Mouse (Mus musculus) brown adipose tissue, adult 24 weeks (tissue): ENCODE results near the gene Fyb2. TPM values are rescaled to one million over a fixed set of nuclear protein-coding genes. Genes with fewer than 3 reads are reported as not detected.
"Not testable (repeated sequence)": the region's sequence is repeated elsewhere in the genome, so short reads cannot be mapped to it uniquely, and the experiment has no call there.

ENCODE experiments used
- H3K27ac ChIP-seq: fragments of 200-500 bp; replicated peaks from 2 replicates; pipeline ENCODE4 v1.5.1; 2012; ENCODE audit warnings: low read depth, mild to moderate bottlenecking, low read length
- H3K4me1 ChIP-seq: fragments of 200-500 bp; 2 replicates; pipeline ENCODE4 v1.6.1; 2012; ENCODE audit warnings: low read length, mixed read lengths; ENCODE audit not compliant: control insufficient read depth, insufficient read depth, insufficient read length
- H3K4me3 ChIP-seq: fragments of 200-500 bp; 2 replicates; pipeline ENCODE4 v1.5.1; 2012; ENCODE audit warnings: low read depth, mild to moderate bottlenecking, low read length, moderate library complexity; ENCODE audit not compliant: insufficient read depth
- polyA plus RNA-seq: library from polyadenylated mRNA; stranded (reverse); fragments of >200 nt; gene quantifications from 2 replicates; pipeline ENCODE4 v1.2.4, GENCODE M21; 2012; ENCODE audit not compliant: missing spikeins, insufficient read depth, insufficient read length

Gene Fyb2
- polyA plus RNA-seq, 1 experiment: not detected

GRCm38 (mm10) chr4:104975162-104975830 lies 62.0 kb downstream of the Fyb2 start:
- Histone ChIP-seq H3K27ac (no peak overlapping the region), H3K4me3 (no peak overlapping the region), H3K4me1 (no peaks in the 10 kb centered on the region)

GRCm38 (mm10) chr4:104985960-104986632 lies 72.8 kb downstream of the Fyb2 start:
- Histone ChIP-seq H3K4me1 (no peaks in the 10 kb centered on the region), H3K4me3 (no peak overlapping the region), H3K27ac (no peak overlapping the region)

GRCm38 (mm10) chr4:104987631-104988030 lies 74.4 kb downstream of the Fyb2 start:
- Histone ChIP-seq H3K4me3 (no peak overlapping the region), H3K4me1 (no peaks in the 10 kb centered on the region), H3K27ac (no peak overlapping the region)

- no peaks in the 10 kb centered on the region for H3K4me1 ChIP-seq
- no peak overlapping the region for H3K27ac ChIP-seq
- no peak overlapping the region for H3K4me3 ChIP-seq
Observed at GRCm38 (mm10) chr4:104988102-104988501, 74.8 kb downstream of the Fyb2 start.

GRCm38 (mm10) chr4:104988709-104989108 lies 75.5 kb downstream of the Fyb2 start:
- Histone ChIP-seq H3K4me3 (no peak overlapping the region), H3K27ac (no peak overlapping the region), H3K4me1 (no peaks in the 10 kb centered on the region)

- Histone ChIP-seq H3K27ac (no peak overlapping the region), H3K4me3 (no peak overlapping the region)
Observed at GRCm38 (mm10) chr4:104990016-104990415, 76.8 kb downstream of the Fyb2 start.

GRCm38 (mm10) chr4:104990686-104991085 lies 77.4 kb downstream of the Fyb2 start:
- Histone ChIP-seq H3K4me1 (no peaks in the 10 kb centered on the region), H3K27ac (no peak overlapping the region), H3K4me3 (no peak overlapping the region)

More at GRCm38 (mm10) chr4:104990016-104990415, 76.8 kb downstream of the Fyb2 start:
- H3K4me1 ChIP-seq: no peaks in the 10 kb centered on the region

DNA sequence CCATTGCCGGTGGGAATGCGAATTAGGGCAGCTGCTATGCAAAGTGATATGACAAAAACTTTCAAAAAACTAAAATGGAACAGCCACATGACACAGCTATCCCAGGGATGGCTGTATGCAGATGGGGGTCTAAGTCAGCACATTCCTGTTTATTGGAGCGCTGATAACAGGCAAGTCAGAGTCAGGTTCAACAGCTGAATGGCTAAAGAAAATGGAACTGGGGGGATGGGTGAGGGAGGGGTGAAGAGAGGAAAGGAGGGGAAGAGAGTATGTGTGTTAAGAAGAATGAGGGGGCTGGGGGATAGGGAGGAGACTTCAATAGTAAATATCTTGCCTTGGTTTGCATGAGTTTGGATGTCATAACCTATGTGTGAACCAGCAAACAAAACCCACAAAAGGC lies 79.0 kb downstream of the Fyb2 start:
- no peak overlapping the region for H3K4me3 ChIP-seq
- no peak overlapping the region for H3K27ac ChIP-seq
- no peaks in the 10 kb centered on the region for H3K4me1 ChIP-seq

GRCm38 (mm10) chr4:104993140-104993874 lies 80.1 kb downstream of the Fyb2 start:
- no peaks in the 10 kb centered on the region for H3K4me1 ChIP-seq
- no peak overlapping the region for H3K27ac ChIP-seq
- H3K4me3 ChIP-seq: no peak overlapping the region

- no peaks in the 10 kb centered on the region for H3K4me1 ChIP-seq
- no peak overlapping the region for H3K27ac ChIP-seq
- no peak overlapping the region for H3K4me3 ChIP-seq
Observed at GRCm38 (mm10) chr4:104999702-105000101, 86.4 kb downstream of the Fyb2 start.

DNA sequence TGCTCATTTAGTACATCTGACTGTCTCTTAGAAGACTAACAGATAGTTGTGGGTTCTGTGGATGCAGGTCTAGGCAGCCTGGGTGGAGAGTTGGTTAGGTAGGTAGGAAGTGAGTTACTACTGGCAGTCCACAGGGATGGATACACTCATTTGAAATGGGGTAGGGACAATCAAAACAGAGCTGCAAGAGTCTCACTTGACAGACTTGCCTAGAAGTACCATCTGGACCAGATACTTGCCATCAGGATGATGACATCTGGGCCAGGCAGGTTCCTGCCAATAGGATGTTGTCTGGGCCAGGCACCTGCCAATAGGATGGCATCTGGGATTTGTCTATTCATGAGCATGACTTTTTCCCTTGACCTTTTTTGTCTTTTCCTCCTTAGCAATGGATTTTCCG lies 88.5 kb downstream of the Fyb2 start:
- no peaks in the 10 kb centered on the region for H3K4me1 ChIP-seq
- H3K27ac ChIP-seq: no peak overlapping the region
- no peak overlapping the region for H3K4me3 ChIP-seq

GRCm38 (mm10) chr4:105004135-105004534 lies 90.9 kb downstream of the Fyb2 start:
- no peak overlapping the region for H3K27ac ChIP-seq
- H3K4me3 ChIP-seq: no peak overlapping the region
- no peaks in the 10 kb centered on the region for H3K4me1 ChIP-seq

DNA sequence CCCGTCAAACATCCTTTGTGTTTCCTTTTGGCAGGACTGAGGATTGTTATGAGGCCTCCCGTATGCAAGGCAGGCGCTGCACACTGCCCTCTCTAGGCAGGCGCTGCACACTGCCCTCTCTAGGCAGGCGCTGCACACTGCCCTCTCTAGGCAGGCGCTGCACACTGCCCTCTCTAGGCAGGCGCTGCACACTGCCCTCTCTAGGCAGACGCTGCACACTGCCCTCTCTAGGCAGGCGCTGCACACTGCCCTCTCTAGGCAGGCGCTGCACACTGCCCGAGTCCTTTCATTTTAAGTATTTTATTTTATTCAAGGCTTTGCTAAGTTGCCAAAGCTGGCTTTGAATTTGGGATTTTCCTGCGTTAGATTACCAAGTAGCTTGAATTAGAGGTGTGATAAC lies 91.4 kb downstream of the Fyb2 start:
- not testable (repeated sequence) for H3K4me3 ChIP-seq, H3K27ac ChIP-seq, H3K4me1 ChIP-seq

DNA sequence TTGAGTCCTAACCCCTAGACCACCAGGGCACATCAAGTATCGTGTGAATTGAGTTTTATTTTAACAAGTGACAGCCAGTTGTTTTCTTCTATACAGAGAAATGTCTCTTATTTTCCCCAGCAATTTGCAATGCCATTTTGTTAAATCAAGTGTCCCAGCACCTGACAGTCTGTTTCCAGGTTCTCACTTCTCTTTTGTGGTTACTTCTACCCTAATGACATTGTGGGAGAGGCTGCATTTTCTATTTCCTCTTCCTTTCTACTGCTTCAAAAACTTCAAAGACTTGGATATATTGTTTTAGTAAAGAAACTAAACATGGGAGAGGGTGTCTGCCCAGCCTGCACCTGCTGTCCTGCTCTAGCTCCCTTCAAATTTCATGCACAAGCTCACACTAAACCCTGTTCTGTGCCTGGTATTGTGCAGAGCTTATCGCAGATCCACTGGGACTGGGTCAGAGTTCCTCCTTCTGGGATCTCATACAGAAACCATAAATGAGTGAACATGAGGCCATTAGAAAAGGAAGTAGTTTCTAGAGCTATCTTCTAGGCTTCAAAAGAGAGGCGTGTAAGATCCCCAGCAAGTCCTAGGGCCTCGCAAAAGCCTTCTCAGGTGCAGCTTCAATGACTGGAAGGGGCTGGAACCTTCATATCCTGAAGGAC lies 94.2 kb downstream of the Fyb2 start:
- Histone ChIP-seq H3K4me1 (no peaks in the 10 kb centered on the region), H3K27ac (no peak overlapping the region), H3K4me3 (no peak overlapping the region)

DNA sequence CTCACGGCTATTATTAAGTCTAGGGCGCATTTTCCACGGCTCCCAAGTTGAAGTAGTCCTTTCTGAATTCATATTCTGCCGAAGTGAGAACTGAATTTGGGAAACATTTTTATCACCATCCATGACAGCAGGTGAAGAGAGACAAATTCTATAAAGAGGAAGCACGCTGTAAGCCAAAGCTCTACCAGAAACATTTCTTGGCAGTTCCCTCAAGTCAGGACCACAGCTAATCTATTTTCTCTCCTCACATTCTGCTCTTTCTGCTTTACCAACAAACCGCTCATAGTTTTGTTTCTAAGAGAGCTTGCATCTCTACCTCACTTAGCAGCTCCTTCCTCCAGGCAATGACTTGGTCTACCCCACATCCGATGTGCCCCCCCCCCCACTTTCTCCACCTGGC lies 100.5 kb downstream of the Fyb2 start:
- H3K4me1 ChIP-seq: no peaks in the 10 kb centered on the region
- H3K27ac ChIP-seq: no peak overlapping the region
- H3K4me3 ChIP-seq: no peak overlapping the region
